Mouse (Mus musculus) CH12.LX (cell line): Measurements from ENCODE around the gene Syde1.

Experiments
- BHLHE40 ChIP-seq: IDR thresholded peaks from 2 replicates; pipeline ENCODE4 v1.6.1; 2011; ENCODE audit warnings: mild to moderate bottlenecking, low read depth, low read length, improper control_type of control experiment
- CHD2 ChIP-seq: IDR thresholded peaks from 2 replicates; pipeline ENCODE4 v1.6.1; 2011; ENCODE audit warnings: low read length, improper control_type of control experiment
- EP300 ChIP-seq: IDR thresholded peaks from 2 replicates; pipeline ENCODE4 v1.6.1; 2011; ENCODE audit warnings: low read length, improper control_type of control experiment
- KAT2A ChIP-seq: IDR thresholded peaks from 2 replicates; pipeline ENCODE4 v1.6.1; 2012; ENCODE audit warnings: low read length, improper control_type of control experiment, inconsistent platforms; ENCODE audit not compliant: insufficient replicate concordance
- MAFK ChIP-seq: IDR thresholded peaks from 2 replicates; pipeline ENCODE4 v1.6.1; 2011; ENCODE audit warnings: low read length, improper control_type of control experiment; ENCODE audit not compliant: insufficient replicate concordance
- MEF2A ChIP-seq: IDR thresholded peaks from 2 replicates; pipeline ENCODE4 v1.6.1; 2014; ENCODE audit warnings: low read depth, mild to moderate bottlenecking, inconsistent platforms, low read length, improper control_type of control experiment, borderline replicate concordance
- POLR2A ChIP-seq: IDR thresholded peaks from 2 replicates; pipeline ENCODE4 v1.6.1; 2011; ENCODE audit warnings: low read depth, mild to moderate bottlenecking, improper control_type of control experiment, low read length
- POLR2AphosphoS2 ChIP-seq: IDR thresholded peaks from 2 replicates; pipeline ENCODE4 v1.6.1; 2011; ENCODE audit warnings: low read depth, low read length, improper control_type of control experiment
- TBP ChIP-seq: conservative IDR thresholded peaks from 2 replicates; pipeline ENCODE4 v1.6.1; 2011; ENCODE audit warnings: low read depth, low read length, improper control_type of control experiment
- ZC3H11A ChIP-seq: IDR thresholded peaks from 2 replicates; pipeline ENCODE4 v1.6.1; 2012; ENCODE audit warnings: low read depth, mild to moderate bottlenecking, inconsistent platforms, low read length, improper control_type of control experiment
- ZKSCAN1 ChIP-seq: IDR thresholded peaks from 2 replicates; pipeline ENCODE4 v1.6.1; 2012; ENCODE audit warnings: low read depth, inconsistent platforms, low read length, improper control_type of control experiment, borderline replicate concordance
- ZMIZ1 ChIP-seq: IDR thresholded peaks from 2 replicates; pipeline ENCODE4 v1.6.1; 2012; ENCODE audit warnings: low read depth, mild to moderate bottlenecking, inconsistent platforms, low read length, improper control_type of control experiment

DNA sequence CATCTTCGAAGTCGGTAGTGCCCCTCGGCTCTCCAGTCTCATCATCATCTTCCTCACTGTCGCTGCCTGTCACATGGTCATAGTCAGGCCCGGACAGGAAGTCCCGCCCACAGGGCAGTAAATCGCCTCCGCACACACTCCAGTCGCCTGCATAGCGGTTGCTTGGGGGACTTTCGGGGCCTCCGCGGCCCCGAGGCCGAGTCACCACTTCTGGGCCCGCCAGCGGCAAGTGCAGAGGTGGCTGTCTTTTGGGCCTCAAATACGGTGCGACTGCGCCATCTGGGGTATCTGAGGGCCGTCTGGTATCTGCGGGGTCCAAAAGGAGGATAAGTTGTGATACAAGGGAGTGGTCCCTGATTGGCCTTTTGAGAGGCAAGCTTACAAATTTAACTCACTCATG lies 6.2 kb downstream of the Syde1 start:
- TF ChIP-seq KAT2A (no peak), EP300 (no peak), BHLHE40 (no peak), MAFK (no peak), POLR2AphosphoS2 (no peak), ZC3H11A (no peak), ZKSCAN1 (no peak), ZMIZ1 (no peak), POLR2A (no peak), MEF2A (no peak), CHD2 (no peak), TBP (no peak)
